Mouse (Mus musculus) liver, adult (tissue): ENCODE data around the gene Capza2.

Source experiments
- GATA4 ChIP-seq: IDR thresholded peaks from 2 replicates; pipeline ENCODE4 v1.6.1; 2014; ENCODE audit warnings: mild to moderate bottlenecking, low read length; ENCODE audit not compliant: insufficient replicate concordance

Capza2 gene

GRCm38 (mm10) chr6:17631611-17632010, 4.4 kb upstream of the Capza2 start:
- no peak for TF ChIP-seq GATA4

GRCm38 (mm10) chr6:17633819-17634218, 2.2 kb upstream of the Capza2 start:
- no peak for TF ChIP-seq GATA4

- no peak for TF ChIP-seq GATA4
Measured at GRCm38 (mm10) chr6:17634992-17635391, 1.0 kb upstream of the Capza2 start.

GRCm38 (mm10) chr6:17636764-17637170, 733 bp downstream of the Capza2 start:
- TF ChIP-seq GATA4, result peak; percentile 50; the same call in 1 of the 2 replicates

GRCm38 (mm10) chr6:17637205-17638203, 1.5 kb downstream of the Capza2 start:
- no peak for TF ChIP-seq GATA4

GRCm38 (mm10) chr6:17640031-17640430, 4.0 kb downstream of the Capza2 start:
- TF ChIP-seq GATA4, result no peak

GRCm38 (mm10) chr6:17642739-17643138, 6.7 kb downstream of the Capza2 start:
- TF ChIP-seq GATA4, result no peak

- TF ChIP-seq GATA4, result no peak
Measured at GRCm38 (mm10) chr6:17646107-17646506, 10.1 kb downstream of the Capza2 start.

- no peak for TF ChIP-seq GATA4
Measured at GRCm38 (mm10) chr6:17652132-17652531, 16.1 kb downstream of the Capza2 start.

- TF ChIP-seq GATA4, result no peak
Measured at GRCm38 (mm10) chr6:17655080-17655479, 19.0 kb downstream of the Capza2 start.

GRCm38 (mm10) chr6:17657308-17657707, 21.3 kb downstream of the Capza2 start:
- TF ChIP-seq GATA4, result no peak

GRCm38 (mm10) chr6:17665348-17665747, 29.3 kb downstream of the Capza2 start:
- TF ChIP-seq GATA4, result no peak

- no peak for TF ChIP-seq GATA4
Measured at GRCm38 (mm10) chr6:17666024-17666423, 30.0 kb downstream of the Capza2 start.

GRCm38 (mm10) chr6:17667813-17668212, 31.8 kb downstream of the Capza2 start:
- TF ChIP-seq GATA4, result no peak

GRCm38 (mm10) chr6:17668334-17668733, 32.3 kb downstream of the Capza2 start:
- TF ChIP-seq GATA4, result no peak

GRCm38 (mm10) chr6:17669826-17670225, 33.8 kb downstream of the Capza2 start:
- TF ChIP-seq GATA4, result no peak
